Mouse (Mus musculus) limb, embryonic 15.5 days (tissue): ENCODE measurements around the gene Coch. TPM values are rescaled to one million over a fixed set of nuclear protein-coding genes. Genes with fewer than 3 reads are reported as not detected.
"Not testable (repeated sequence)": the region's sequence is repeated elsewhere in the genome, so short reads cannot be mapped to it uniquely, and the experiment has no call there.

Experiments used
- ATAC-seq: fragments of 200-750 bp; cut with Nextera tagmentation; 2 replicates; pipeline ENCODE4 v1.8.0; 2017; ENCODE audit warnings: low read depth, moderate TSS enrichment; ENCODE audit not compliant: insufficient number of reproducible peaks, low FRiP score, low TSS enrichment
- H3K27ac ChIP-seq: fragments of 300-500 bp; sonication (generic); 2 replicates; pipeline ENCODE4 v1.5.1; 2015; ENCODE audit warnings: moderate library complexity, mild to moderate bottlenecking, inconsistent platforms
- H3K27me3 ChIP-seq: fragments of 300-500 bp; sonication (generic); 2 replicates; pipeline ENCODE4 v1.6.1; 2015; ENCODE audit warnings: inconsistent platforms
- H3K36me3 ChIP-seq: fragments of 300-500 bp; sonication (generic); 2 replicates; pipeline ENCODE4 v1.6.1; 2015; ENCODE audit warnings: inconsistent platforms
- H3K4me1 ChIP-seq: fragments of 300-500 bp; sonication (generic); 2 replicates; pipeline ENCODE4 v1.6.1; 2015; ENCODE audit warnings: inconsistent platforms
- H3K4me2 ChIP-seq: fragments of 300-500 bp; sonication (generic); 2 replicates; pipeline ENCODE4 v1.6.1; 2015; ENCODE audit warnings: mild to moderate bottlenecking, inconsistent platforms
- H3K4me3 ChIP-seq: fragments of 300-500 bp; sonication (generic); 2 replicates; pipeline ENCODE4 v1.5.1; 2015; ENCODE audit warnings: mild to moderate bottlenecking, inconsistent platforms
- H3K9ac ChIP-seq: fragments of 300-500 bp; sonication (generic); 2 replicates; pipeline ENCODE4 v1.6.1; 2015; ENCODE audit warnings: inconsistent platforms
- H3K9me3 ChIP-seq: fragments of 300-500 bp; sonication (generic); 2 replicates; pipeline ENCODE4 v1.6.1; 2016; ENCODE audit warnings: inconsistent platforms
- polyA plus RNA-seq: library from polyadenylated mRNA; unstranded; fragments of >200 nt; fragmentation: Nextera tagmentation; extraction: Ambion mirVana; gene quantifications from 2 replicates; pipeline ENCODE4 v1.2.1, GENCODE M21; 2015

Coch gene
- polyA plus RNA-seq, 1 experiment from 2014 or later = 10.2 TPM

DNA sequence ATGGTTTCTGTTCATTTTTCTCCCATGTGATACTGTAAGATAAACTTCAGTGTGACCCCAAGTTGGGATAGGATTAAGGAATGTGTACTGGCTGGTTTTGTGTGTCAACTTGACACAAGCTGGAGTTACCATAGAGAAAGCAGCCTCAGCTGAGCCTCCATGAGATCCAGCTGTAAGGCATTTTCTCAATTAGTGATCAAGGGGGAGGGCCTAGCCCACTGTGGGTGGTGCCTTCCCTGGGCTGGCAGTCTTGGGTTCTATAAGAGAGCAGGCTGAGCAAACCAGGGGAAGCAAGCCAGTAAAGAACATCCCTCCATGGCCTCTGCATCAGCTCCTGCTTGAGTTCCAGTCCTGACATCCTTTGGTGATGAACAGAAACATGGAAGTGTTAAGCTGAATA lies 56.3 kb downstream of the Coch start:
- H3K36me3 ChIP-seq = peaks cover 19% of the 10 kb centered on the region; the same call in 1 of the 2 replicates
- not testable (repeated sequence) for H3K4me1 ChIP-seq, H3K4me3 ChIP-seq, ATAC-seq, H3K27me3 ChIP-seq, H3K27ac ChIP-seq, H3K9me3 ChIP-seq, H3K4me2 ChIP-seq, H3K9ac ChIP-seq

Other genes with a start within 250 kb of the Coch start
- gene G2e3, start 245.3 kb upstream of the Coch start, polyA plus RNA-seq = 27.9 and 29.1 TPM in 2 replicates
- 91.1 and 91.3 TPM in 2 replicates for gene Scfd1, start 215.8 kb upstream of the Coch start, polyA plus RNA-seq
- 28.9 and 29.3 TPM in 2 replicates for gene Ap4s1, start 97.7 kb downstream of the Coch start, polyA plus RNA-seq
- 35.5 and 47.1 TPM in 2 replicates for gene Strn3, start 98.6 kb downstream of the Coch start, polyA plus RNA-seq
- 36.5 and 38.9 TPM in 2 replicates for gene Hectd1, start 236.2 kb downstream of the Coch start, polyA plus RNA-seq